ENCODE assay signal across 11 mouse cellular contexts in genomic region chr15:80105490-80106410, GRCm38 (mm10). TPM values are rescaled to one million over a fixed set of nuclear protein-coding genes. Genes with fewer than 3 reads are reported as not detected.
DNase-seq lines count a peak whose midpoint lies in the region; ATAC-seq and TF ChIP-seq lines count a peak whose summit lies in the region.
"Had no signal": no experiment of that assay in that cellular context is flagged by ENCODE, and none has a peak within 500 bp of the region (broad histone marks: within the 10 kb centered on the region; RNA-seq: fewer than 3 reads in every experiment).

No protein-coding gene starts in this region.

- H3K27me3 ChIP-seq in heart, embryonic 12.5 days (replicated peaks), result peaks cover 1% of the 10 kb centered on the region; the same call in 1 of the 2 replicates
- H3K27me3 ChIP-seq in C2C12 (ENCODE audit: control insufficient read depth, insufficient read depth, insufficient read length), result no peaks in the 10 kb centered on the region
- peaks cover 5% of the 10 kb centered on the region for H3K27me3 ChIP-seq in limb, embryonic 10.5 days (ENCODE audit: low read depth, poor library complexity, severe bottlenecking)

- H3K4me2 ChIP-seq in heart, embryonic 12.5 days, result no peak overlapping the region

- H3K27ac ChIP-seq in heart, embryonic 12.5 days (ENCODE audit: poor library complexity, severe bottlenecking), result peak overlapping the region; percentile 24; the same call in 1 of the 2 replicates
- H3K27ac ChIP-seq in bone marrow macrophage, adult 2 months (ENCODE audit: insufficient read depth, low read depth, low read length), result peak overlapping the region; percentile 100
- no peak overlapping the region for H3K27ac ChIP-seq in limb, embryonic 10.5 days

- no peak for TF ChIP-seq POLR2A in bone marrow macrophage, adult 2 months (IDR thresholded peaks at IDR 0.05; ENCODE audit: borderline replicate concordance, low read depth, low read length)

- H3K79me3 ChIP-seq in C2C12 (ENCODE audit: low read depth), result no peaks in the 10 kb centered on the region

- TF ChIP-seq CTCF in C2C12 (IDR thresholded peaks at IDR 0.05; ENCODE audit: control insufficient read depth, insufficient read depth, insufficient read length), result peak; percentile 10
- TF ChIP-seq CTCF in bone marrow macrophage, adult 2 months (IDR thresholded peaks at IDR 0.05; ENCODE audit: low read depth, low read length), result peak; percentile 66

- intact Hi-C loops in heart, postnatal 14 days (cut with DNase I), result no loop called here

- no peak for ATAC-seq in heart, embryonic 12.5 days (ENCODE audit: insufficient number of reproducible peaks, low FRiP score)
- peak; percentile 27; the same call in 1 of the 2 replicates for ATAC-seq in megakaryocyte, adult 5-6 weeks (ENCODE audit: poor library complexity, severe bottlenecking)
- ATAC-seq: inflammation-experienced regulatory T-cells, adult 6 months had no signal

- H3K79me2 ChIP-seq in C2C12 (ENCODE audit: control insufficient read depth, insufficient read depth), result no peaks in the 10 kb centered on the region

- H3K9ac ChIP-seq in heart, embryonic 12.5 days, result no peak overlapping the region

- no peaks in the 10 kb centered on the region for H3K36me3 ChIP-seq in heart, embryonic 12.5 days
- H3K36me3 ChIP-seq in C2C12 (ENCODE audit: control insufficient read depth, insufficient read depth), result no peaks in the 10 kb centered on the region
- no peaks in the 10 kb centered on the region for H3K36me3 ChIP-seq in limb, embryonic 10.5 days

- H3K4me1 ChIP-seq in heart, embryonic 12.5 days (replicated peaks), result peaks cover 14% of the 10 kb centered on the region
- peaks cover 57% of the 10 kb centered on the region for H3K4me1 ChIP-seq in bone marrow macrophage, adult 2 months (ENCODE audit: control insufficient read depth, insufficient read depth, low read length)
- no peaks in the 10 kb centered on the region for H3K4me1 ChIP-seq in limb, embryonic 10.5 days

- no peak overlapping the region for H3K4me3 ChIP-seq in heart, embryonic 12.5 days
- no peak overlapping the region for H3K4me3 ChIP-seq in C2C12 (ENCODE audit: insufficient read depth, poor library complexity, severe bottlenecking)
- H3K4me3 ChIP-seq in bone marrow macrophage, adult 2 months (ENCODE audit: insufficient read depth, low read length), result peak overlapping the region; percentile 45
- H3K4me3 ChIP-seq in limb, embryonic 10.5 days, result no peak overlapping the region

- H3K9me3 ChIP-seq in heart, embryonic 12.5 days (replicated peaks), result 0 out of 2 replicates have a peak, but pooled peaks cover 3% of the 10 kb centered on the region
- no peaks in the 10 kb centered on the region for H3K9me3 ChIP-seq in limb, embryonic 10.5 days (replicated peaks)

- H3ac ChIP-seq in C2C12 (ENCODE audit: control insufficient read depth, insufficient read length, low read depth), result no peak overlapping the region

- WGBS in heart, embryonic 12.5 days, result 56% methylated on average over 12 of the region's 12 CpGs
- WGBS in limb, embryonic 10.5 days, result 82% methylated on average over 12 of the region's 12 CpGs

- no peak for DNase-seq in heart, postnatal 14 days
- no peak for DNase-seq in embryo, embryonic 11 days
- DNase-seq in urinary bladder, adult 2 months (ENCODE audit: low spot score), result no peak
- no peak for DNase-seq in limb, embryonic 10.5 days (ENCODE audit: low spot score)
- DNase-seq: right cerebral cortex, postnatal 14 days; thymus, adult 2 months had no signal

TF ChIP-seq in C2C12, 6 proteins besides CTCF, POLR2A, EP300 and RAD21:
- TF ChIP-seq MAX (IDR thresholded peaks at IDR 0.05), result no peak
- no peak for TF ChIP-seq FOSL1 (IDR thresholded peaks at IDR 0.05; ENCODE audit: insufficient read depth, low read length, poor library complexity, severe bottlenecking)
- no peak for TF ChIP-seq USF1 (IDR thresholded peaks at IDR 0.05; ENCODE audit: low read depth)
- TF ChIP-seq CEBPB (IDR thresholded peaks at IDR 0.05; ENCODE audit: low read depth), result no peak
- TF ChIP-seq MYOG (IDR thresholded peaks at IDR 0.05; ENCODE audit: control insufficient read depth, extremely low read depth, insufficient read length), result no peak
- no peak for TF ChIP-seq MYOD1 (IDR thresholded peaks at IDR 0.05; ENCODE audit: control insufficient read depth, insufficient read length, low read depth)

RNA-seq across cellular contexts. Expression of gene Rpl3, which starts 14.1 kb away (rescaled TPM):
- 601 and 631 TPM in 2 replicates for polyA plus RNA-seq in heart, embryonic 12.5 days (2016; fragmentation: Nextera tagmentation; extraction: Ambion mirVana)
- 100 to 1,000 TPM; 278 to 293 TPM for total RNA-seq in heart, postnatal 14 days (2021)
- 1,181 TPM for polyA plus RNA-seq in C2C12 (2012; fragmentation: generic; extraction: Trizol)
- polyA plus RNA-seq in bone marrow macrophage, adult 2 months (2012; ENCODE audit: insufficient read depth, insufficient read length, missing spikeins), result 928 and 957 TPM in 2 replicates
- total RNA-seq in megakaryocyte, adult 5-6 weeks (2015), result 965 and 1,027 TPM in 2 replicates
- total RNA-seq in megakaryocyte, adult 5-6 weeks (2017), result 1,404 and 1,498 TPM in 2 replicates
- 1,075 and 1,270 TPM in 2 replicates for polyA plus RNA-seq in urinary bladder, adult 2 months (2012; rRNA removed)
- polyA plus RNA-seq in limb, embryonic 10.5 days (2016; fragmentation: Nextera tagmentation; extraction: Ambion mirVana), result 1,077 and 1,189 TPM in 2 replicates

RNA-seq across cellular contexts. Expression of gene Syngr1, which starts 14.6 kb away (rescaled TPM):
- polyA plus RNA-seq in heart, embryonic 12.5 days (2016; fragmentation: Nextera tagmentation; extraction: Ambion mirVana), result 17.2 and 19.0 TPM in 2 replicates
- 10 to 100 TPM; 77.8 to 79.6 TPM for total RNA-seq in heart, postnatal 14 days (2021)
- 7.9 TPM for polyA plus RNA-seq in C2C12 (2012; fragmentation: generic; extraction: Trizol)
- 95.0 and 111 TPM in 2 replicates for polyA plus RNA-seq in bone marrow macrophage, adult 2 months (2012; ENCODE audit: insufficient read depth, insufficient read length, missing spikeins)
- total RNA-seq in megakaryocyte, adult 5-6 weeks (2015), result 3.2 and 3.9 TPM in 2 replicates
- 0.08 and 0.22 TPM in 2 replicates for total RNA-seq in megakaryocyte, adult 5-6 weeks (2017)
- polyA plus RNA-seq in urinary bladder, adult 2 months (2012; rRNA removed), result 54.2 and 62.1 TPM in 2 replicates
- polyA plus RNA-seq in limb, embryonic 10.5 days (2016; fragmentation: Nextera tagmentation; extraction: Ambion mirVana), result 1.4 and 3.2 TPM in 2 replicates

RNA-seq across cellular contexts. Expression of gene Tab1, which starts 27.2 kb away (rescaled TPM):
- 30.5 TPM in 2 replicates for polyA plus RNA-seq in heart, embryonic 12.5 days (2016; fragmentation: Nextera tagmentation; extraction: Ambion mirVana)
- 10 to 100 TPM; 27.8 to 32.4 TPM for total RNA-seq in heart, postnatal 14 days (2021)
- polyA plus RNA-seq in C2C12 (2012; fragmentation: generic; extraction: Trizol), result 30.2 TPM
- 18.3 and 19.2 TPM in 2 replicates for polyA plus RNA-seq in bone marrow macrophage, adult 2 months (2012; ENCODE audit: insufficient read depth, insufficient read length, missing spikeins)
- total RNA-seq in megakaryocyte, adult 5-6 weeks (2015), result 3.8 and 6.9 TPM in 2 replicates
- total RNA-seq in megakaryocyte, adult 5-6 weeks (2017), result 13.5 and 14.5 TPM in 2 replicates
- polyA plus RNA-seq in urinary bladder, adult 2 months (2012; rRNA removed), result 33.5 and 36.7 TPM in 2 replicates
- polyA plus RNA-seq in limb, embryonic 10.5 days (2016; fragmentation: Nextera tagmentation; extraction: Ambion mirVana), result 41.8 and 52.4 TPM in 2 replicates
